Mouse (Mus musculus) limb, embryonic 13.5 days (tissue): ENCODE data around the gene Sec16a. TPM values are rescaled to one million over a fixed set of nuclear protein-coding genes. Genes with fewer than 3 reads are reported as not detected.

Source experiments
- ATAC-seq: fragments of 200-750 bp; cut with Nextera tagmentation; 2 replicates; pipeline ENCODE4 v1.8.0; 2017; ENCODE audit warnings: low read depth, moderate number of reproducible peaks, moderate TSS enrichment; ENCODE audit not compliant: low FRiP score
- H3K27ac ChIP-seq: fragments of 300-500 bp; sonication (generic); 2 replicates; pipeline ENCODE4 v1.5.1; 2015; ENCODE audit warnings: inconsistent platforms, mild to moderate bottlenecking, moderate library complexity
- H3K27me3 ChIP-seq: fragments of 300-500 bp; sonication (generic); 2 replicates; pipeline ENCODE4 v1.6.1; 2015; ENCODE audit warnings: mild to moderate bottlenecking, inconsistent platforms
- H3K36me3 ChIP-seq: fragments of 300-500 bp; sonication (generic); 2 replicates; pipeline ENCODE4 v1.6.1; 2015; ENCODE audit warnings: inconsistent platforms, mild to moderate bottlenecking, moderate library complexity
- H3K4me1 ChIP-seq: fragments of 300-500 bp; sonication (generic); 2 replicates; pipeline ENCODE4 v1.6.1; 2015; ENCODE audit warnings: inconsistent platforms
- H3K4me2 ChIP-seq: fragments of 300-500 bp; sonication (generic); replicated peaks from 2 replicates; pipeline ENCODE4 v1.6.1; 2015; ENCODE audit warnings: inconsistent platforms, mild to moderate bottlenecking, moderate library complexity
- H3K4me3 ChIP-seq: fragments of 300-500 bp; sonication (generic); 2 replicates; pipeline ENCODE4 v1.5.1; 2015; ENCODE audit warnings: moderate library complexity, mild to moderate bottlenecking, inconsistent platforms
- H3K9ac ChIP-seq: fragments of 300-500 bp; sonication (generic); 2 replicates; pipeline ENCODE4 v1.6.1; 2015; ENCODE audit warnings: mild to moderate bottlenecking, inconsistent platforms
- H3K9me3 ChIP-seq: fragments of 300-500 bp; sonication (generic); 2 replicates; pipeline ENCODE4 v1.6.1; 2016; ENCODE audit warnings: inconsistent platforms
- WGBS: fragments of 180-500 bp; shearing (Covaris S2); methylation state at CpG from one replicate; pipeline ENCODE4 v1.1.7; 2015; 5-methylcytosine and 5-hydroxymethylcytosine counted together
- microRNA-seq: library from miRNA; unstranded; fragments of <30 nt; microRNA quantifications from one replicate; pipeline ENCODE4, GENCODE M21; 2016
- polyA plus RNA-seq: library from polyadenylated mRNA; unstranded; fragments of >200 nt; fragmentation: Nextera tagmentation; extraction: Ambion mirVana; gene quantifications from 2 replicates; pipeline ENCODE4 v1.2.1, GENCODE M21; 2015

The Sec16a gene
- polyA plus RNA-seq, 1 experiment from 2014 or later = 28.1 TPM

GRCm38 (mm10) chr2:26367911-26368310 is 77.1 kb downstream of the Sec16a start:
- no peak overlapping the region for H3K4me2 ChIP-seq
- H3K36me3 ChIP-seq = peaks cover 99% of the 10 kb centered on the region
- H3K4me3 ChIP-seq = no peak overlapping the region
- no peak overlapping the region for H3K9ac ChIP-seq
- no peaks in the 10 kb centered on the region for H3K27me3 ChIP-seq
- H3K9me3 ChIP-seq = no peaks in the 10 kb centered on the region
- ATAC-seq = no peak
- H3K4me1 ChIP-seq = no peaks in the 10 kb centered on the region
- H3K27ac ChIP-seq = no peak overlapping the region
- 91% methylated on average over 6 of the region's 6 CpGs for WGBS

DNA sequence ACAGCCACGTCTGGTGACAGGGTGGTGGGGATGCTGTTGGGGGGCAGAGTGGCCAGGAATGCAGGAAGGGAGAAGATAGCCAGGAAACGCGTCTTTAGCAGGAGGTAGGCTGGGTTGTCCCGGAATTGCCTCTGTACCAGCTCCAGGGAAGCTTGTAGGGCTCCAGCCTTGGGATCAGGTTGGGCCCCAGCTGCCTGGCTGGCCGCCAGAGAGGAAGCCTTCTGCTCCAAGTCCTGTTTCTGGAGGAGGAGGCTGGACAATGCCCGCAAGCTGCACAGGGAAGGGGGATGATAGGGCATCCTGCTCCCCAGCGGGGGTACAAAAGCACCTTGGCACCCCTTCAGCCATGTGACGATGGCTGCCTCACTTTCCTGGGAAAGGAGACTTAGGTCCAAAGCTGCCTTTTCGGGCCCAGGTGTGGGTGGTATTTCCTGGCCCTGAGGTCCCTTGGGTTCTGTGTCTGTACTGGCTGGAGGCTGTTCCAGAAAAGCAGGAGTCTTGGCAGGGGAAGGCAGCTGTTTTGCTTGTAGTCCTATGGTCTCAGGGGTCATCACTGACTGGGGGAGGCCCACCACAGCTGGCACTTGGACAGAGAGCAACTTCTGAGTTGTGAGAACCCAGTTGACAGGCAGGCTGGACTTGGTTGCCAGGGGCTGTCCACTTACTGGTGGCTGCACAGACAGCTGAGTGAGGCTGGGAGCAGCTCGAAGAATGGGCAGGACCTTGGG is 80.1 kb downstream of the Sec16a start:
- H3K36me3 ChIP-seq = peaks cover 75% of the 10 kb centered on the region
- no peak overlapping the region for H3K27ac ChIP-seq
- no peaks in the 10 kb centered on the region for H3K4me1 ChIP-seq
- H3K9me3 ChIP-seq = no peaks in the 10 kb centered on the region
- H3K4me2 ChIP-seq = no peak overlapping the region
- no peak for ATAC-seq
- WGBS = 86% methylated on average over 10 of the region's 10 CpGs
- no peak overlapping the region for H3K4me3 ChIP-seq
- no peaks in the 10 kb centered on the region for H3K27me3 ChIP-seq
- peak overlapping the region; percentile 21; the same call in 1 of the 2 replicates for H3K9ac ChIP-seq

GRCm38 (mm10) chr2:26363481-26363880 is 81.5 kb downstream of the Sec16a start:
- Histone ChIP-seq H3K4me1 (no peaks in the 10 kb centered on the region), H3K36me3 (peaks cover 61% of the 10 kb centered on the region), H3K9me3 (no peaks in the 10 kb centered on the region), H3K4me2 (no peak overlapping the region), H3K4me3 (no peak overlapping the region), H3K9ac (no peak overlapping the region), H3K27me3 (no peaks in the 10 kb centered on the region), H3K27ac (no peak overlapping the region)
- WGBS = 87% methylated on average over 5 of the region's 5 CpGs
- no peak for ATAC-seq

GRCm38 (mm10) chr2:26362991-26363390 is 82.0 kb downstream of the Sec16a start:
- H3K27me3 ChIP-seq = no peaks in the 10 kb centered on the region
- WGBS = 88% methylated on average over 5 of the region's 5 CpGs
- ATAC-seq = no peak

GRCm38 (mm10) chr2:26360772-26361171 is 84.2 kb downstream of the Sec16a start, which contains the start of gene Card9:
Gene Card9 (minus strand): TSS chr2:26360918.
- no peak within 1 kb of the TSS for H3K9ac ChIP-seq
- no peaks in the 10 kb centered on the region for H3K4me1 ChIP-seq
- peaks cover 34% of the 10 kb centered on the region for H3K36me3 ChIP-seq
- WGBS = 45% methylated on average over 3 of the region's 3 CpGs
- no peak for ATAC-seq
- no peak within 1 kb of the TSS for H3K4me3 ChIP-seq
- H3K27ac ChIP-seq = no peak within 1 kb of the TSS
- H3K27me3 ChIP-seq = no peaks in the 10 kb centered on the region
- no peaks in the 10 kb centered on the region for H3K9me3 ChIP-seq
- H3K4me2 ChIP-seq = no peak within 1 kb of the TSS

More at GRCm38 (mm10) chr2:26362991-26363390, 82.0 kb downstream of the Sec16a start:
- Histone ChIP-seq H3K4me2 (no peak overlapping the region), H3K36me3 (peaks cover 56% of the 10 kb centered on the region), H3K4me1 (no peaks in the 10 kb centered on the region), H3K9ac (no peak overlapping the region), H3K9me3 (no peaks in the 10 kb centered on the region), H3K4me3 (no peak overlapping the region), H3K27ac (no peak overlapping the region)

- H3K9me3 ChIP-seq = no peaks in the 10 kb centered on the region
- no peak overlapping the region for H3K4me3 ChIP-seq
- 0 out of 2 replicates have a peak, but pooled peaks have one; percentile 2 for ATAC-seq
- H3K9ac ChIP-seq = no peak overlapping the region
- H3K27me3 ChIP-seq = no peaks in the 10 kb centered on the region
- H3K27ac ChIP-seq = no peak overlapping the region
- no peaks in the 10 kb centered on the region for H3K4me1 ChIP-seq
- H3K36me3 ChIP-seq = peaks cover 26% of the 10 kb centered on the region
- WGBS = 88% methylated on average over 6 of the region's 6 CpGs
- no peak overlapping the region for H3K4me2 ChIP-seq
Observed at GRCm38 (mm10) chr2:26359983-26360382, 85.0 kb downstream of the Sec16a start.

Small RNA genes within 50 kb of the gene (microRNA-seq; reads per million reads assigned to microRNA genes)
- 0.52 reads per million for gene Mir6996

Other genes starting within 250 kb of the Sec16a start
- not detected in 2 replicates for gene Lhx3, start 236.9 kb downstream of the Sec16a start, polyA plus RNA-seq
- 14.9 and 16.0 TPM in 2 replicates for gene Qsox2, start 207.7 kb downstream of the Sec16a start, polyA plus RNA-seq
- 0.04 TPM in 1 of 2 replicates, not detected in the other for gene Ccdc187, start 150.7 kb downstream of the Sec16a start, polyA plus RNA-seq
- gene Gpsm1, start 129.7 kb downstream of the Sec16a start, polyA plus RNA-seq = 61.5 and 66.6 TPM in 2 replicates
- gene Dnlz, start 93.1 kb downstream of the Sec16a start, polyA plus RNA-seq = 28.8 and 29.0 TPM in 2 replicates
- 0.67 and 1.5 TPM in 2 replicates for gene Card9, start 84.3 kb downstream of the Sec16a start, polyA plus RNA-seq
- gene Snapc4, start 64.6 kb downstream of the Sec16a start, polyA plus RNA-seq = 29.3 and 36.1 TPM in 2 replicates
- gene Entr1, start 55.9 kb downstream of the Sec16a start, polyA plus RNA-seq = 141 and 146 TPM in 2 replicates
- gene Pmpca, start 55.9 kb downstream of the Sec16a start, polyA plus RNA-seq = 97.3 and 101 TPM in 2 replicates
- gene Inpp5e, start 36.0 kb downstream of the Sec16a start, polyA plus RNA-seq = 25.7 and 26.7 TPM in 2 replicates
- 13.7 and 15.5 TPM in 2 replicates for gene Notch1, start 71.4 kb upstream of the Sec16a start, polyA plus RNA-seq
- gene Egfl7, start 134.8 kb upstream of the Sec16a start, polyA plus RNA-seq = 103 and 105 TPM in 2 replicates
- not detected in 2 replicates for gene Gm20532, start 141.4 kb upstream of the Sec16a start, polyA plus RNA-seq
- gene Agpat2, start 159.2 kb upstream of the Sec16a start, polyA plus RNA-seq = 23.1 and 24.6 TPM in 2 replicates
- 61.0 and 61.5 TPM in 2 replicates for gene Fam69b, start 183.2 kb upstream of the Sec16a start, polyA plus RNA-seq
- not detected in 2 replicates for gene Lcn4, start 226.1 kb upstream of the Sec16a start, polyA plus RNA-seq